Mouse (Mus musculus) liver, embryonic 14.5 days (tissue): ENCODE data around the gene 6030458C11Rik. TPM values are rescaled to one million over a fixed set of nuclear protein-coding genes. Genes with fewer than 3 reads are reported as not detected.

Experiments used
- ATAC-seq: fragments of 200-750 bp; cut with Nextera tagmentation; 2 replicates; pipeline ENCODE4 v1.8.0; 2017; ENCODE audit warnings: moderate number of reproducible peaks, mild to moderate bottlenecking, moderate library complexity; ENCODE audit not compliant: insufficient read depth
- DNase-seq, 3 experiments: peaks; one replicate each; pipeline ENCODE4 v3.0.0-alpha.2; 2012 to 2013; ENCODE audit warnings: low read depth in 3 of 3, low spot score in 3 of 3
- H3K27ac ChIP-seq: fragments of 300-500 bp; sonication (generic); 2 replicates; pipeline ENCODE4 v1.5.1; 2014; ENCODE audit warnings: moderate library complexity, mild to moderate bottlenecking, control low read depth, inconsistent platforms
- H3K27me3 ChIP-seq: fragments of 300-500 bp; sonication (generic); 2 replicates; pipeline ENCODE4 v1.6.1; 2014; ENCODE audit warnings: mild to moderate bottlenecking, low read length, moderate library complexity; ENCODE audit not compliant: control insufficient read depth, insufficient read depth
- H3K36me3 ChIP-seq: fragments of 300-500 bp; sonication (generic); replicated peaks from 2 replicates; pipeline ENCODE4 v1.6.1; 2014; ENCODE audit warnings: low read depth; ENCODE audit not compliant: control insufficient read depth, insufficient read depth
- H3K4me1 ChIP-seq, 2 experiments: fragments of 200-500 bp in 1 of 2; fragments of 300-500 bp in 1 of 2; sonication (generic) in 1 of 2; replicated peaks; 2 replicates each; pipeline ENCODE4 v1.6.1; 2012 to 2014; ENCODE audit warnings: antibody characterized with exemption in 1 of 2, inconsistent platforms in 1 of 2, low read length in 1 of 2; ENCODE audit not compliant: control insufficient read depth in 2 of 2, insufficient read depth in 2 of 2
- H3K4me2 ChIP-seq: fragments of 300-500 bp; sonication (generic); 2 replicates; pipeline ENCODE4 v1.6.1; 2014; ENCODE audit warnings: low read depth, mild to moderate bottlenecking, control low read depth, moderate library complexity
- H3K4me3 ChIP-seq, 2 experiments: fragments of 200-500 bp in 1 of 2; fragments of 300-500 bp in 1 of 2; sonication (generic) in 1 of 2; 2 replicates each; pipeline ENCODE4 v1.5.1; 2012 to 2014; ENCODE audit warnings: low read depth in 2 of 2, low read length in 2 of 2, mild to moderate bottlenecking in 2 of 2, control low read depth in 1 of 2, inconsistent platforms in 1 of 2, moderate library complexity in 1 of 2; ENCODE audit not compliant: insufficient read depth in 1 of 2
- H3K9ac ChIP-seq: fragments of 300-500 bp; sonication (generic); replicated peaks from 2 replicates; pipeline ENCODE4 v1.6.1; 2014; ENCODE audit warnings: mild to moderate bottlenecking, control low read depth, moderate library complexity
- H3K9me3 ChIP-seq: fragments of 300-500 bp; sonication (generic); 2 replicates; pipeline ENCODE4 v1.6.1; 2016; ENCODE audit warnings: low read length, mixed read lengths; ENCODE audit not compliant: control insufficient read depth
- CTCF ChIP-seq: IDR thresholded peaks from 2 replicates; pipeline ENCODE4 v1.5.1; 2016; ENCODE audit warnings: antibody characterized with exemption, low read depth, control low read depth
- EP300 ChIP-seq: IDR thresholded peaks from 2 replicates; pipeline ENCODE4 v1.6.1; 2016; ENCODE audit warnings: antibody characterized with exemption, low read depth
- WGBS: fragments of 180-500 bp; shearing (Covaris S2); extraction: QIAGEN DNeasy Blood & Tissue Kit; methylation state at CpG from one replicate; pipeline ENCODE4 v1.1.7; 2014; ENCODE audit not compliant: insufficient replicate concordance; 5-methylcytosine and 5-hydroxymethylcytosine counted together
- microRNA-seq: library from miRNA; unstranded; fragments of <30 nt; microRNA quantifications from one replicate; pipeline ENCODE4, GENCODE M21; 2016
- polyA plus RNA-seq, 2 experiments: library from polyadenylated mRNA; depleted of rRNA in 1 of 2; stranded (reverse) in 1 of 2; unstranded in 1 of 2; fragments of >200 nt; fragmentation: Nextera tagmentation in 1 of 2; extraction: Ambion mirVana in 1 of 2; gene quantifications; 2 replicates each; pipeline versions ENCODE4 v1.2.1 to v1.2.3; 2012 to 2014

Gene 6030458C11Rik
- polyA plus RNA-seq, 2 experiments = 14.3 to 21.4 TPM

- TF ChIP-seq CTCF (no peak), EP300 (no peak)
- Histone ChIP-seq H3K4me3 (no peak overlapping the region), H3K9me3 (no peaks in the 10 kb centered on the region), H3K9ac (no peak overlapping the region), H3K4me2 (no peak overlapping the region), H3K36me3 (no peaks in the 10 kb centered on the region), H3K27ac (no peak overlapping the region), H3K27me3 (no peaks in the 10 kb centered on the region), H3K4me1 (0 out of 4 replicates have a peak, but pooled peaks cover 0 to 2% of the 10 kb centered on the region in 2 experiments)
- WGBS = 66% methylated on average over 11 of the region's 11 CpGs
- ATAC-seq = no peak
- no peak for DNase-seq
These were observed 62.1 kb downstream of the 6030458C11Rik start for GRCm38 (mm10) chr15:12762258-12762913.

GRCm38 (mm10) chr15:12760747-12761146, 63.7 kb downstream of the 6030458C11Rik start:
- no peaks in the 10 kb centered on the region for H3K27me3 ChIP-seq
- no peaks in the 10 kb centered on the region for H3K4me1 ChIP-seq
- no peak overlapping the region for H3K27ac ChIP-seq
- 63% methylated on average over 6 of the region's 6 CpGs for WGBS
- DNase-seq (no peak), ATAC-seq (no peak)
- no peak overlapping the region for H3K4me2 ChIP-seq
- no peaks in the 10 kb centered on the region for H3K9me3 ChIP-seq
- H3K36me3 ChIP-seq = no peaks in the 10 kb centered on the region
- no peak overlapping the region for H3K4me3 ChIP-seq
- H3K9ac ChIP-seq = no peak overlapping the region
- TF ChIP-seq CTCF (no peak), EP300 (no peak)

- Histone ChIP-seq H3K36me3 (no peaks in the 10 kb centered on the region), H3K27me3 (no peaks in the 10 kb centered on the region), H3K9me3 (no peaks in the 10 kb centered on the region), H3K27ac (no peak overlapping the region), H3K4me3 (no peak overlapping the region), H3K4me1 (no peaks in the 10 kb centered on the region), H3K9ac (no peak overlapping the region), H3K4me2 (no peak overlapping the region)
- no peak for ATAC-seq
- TF ChIP-seq EP300 = no peak
- no peak for TF ChIP-seq CTCF
- 52% methylated on average over 5 of the region's 5 CpGs for WGBS
- no peak for DNase-seq
These were observed 66.0 kb downstream of the 6030458C11Rik start for GRCm38 (mm10) chr15:12758461-12758860.

Small RNA genes lying within 50 kb of the gene (microRNA-seq; reads per million reads assigned to microRNA genes)
- gene Gm47288 = not detected

Other genes with a start within 250 kb of the 6030458C11Rik start
- gene Pdzd2, start 84.7 kb downstream of the 6030458C11Rik start, polyA plus RNA-seq (2012; rRNA removed) = 0.19 TPM in 2 replicates
- 0.68 and 0.89 TPM in 2 replicates for gene Pdzd2, start 84.7 kb downstream of the 6030458C11Rik start, polyA plus RNA-seq (2014; fragmentation: Nextera tagmentation; extraction: Ambion mirVana)
- 6.6 and 8.8 TPM in 2 replicates for gene Drosha, start 166 bp upstream of the 6030458C11Rik start, polyA plus RNA-seq (2012; rRNA removed)
- 13.5 and 16.8 TPM in 2 replicates for gene Drosha, start 166 bp upstream of the 6030458C11Rik start, polyA plus RNA-seq (2014; fragmentation: Nextera tagmentation; extraction: Ambion mirVana)